Mouse (Mus musculus): ENCODE measurements around the gene Camkmt.

Gene Camkmt

DNA sequence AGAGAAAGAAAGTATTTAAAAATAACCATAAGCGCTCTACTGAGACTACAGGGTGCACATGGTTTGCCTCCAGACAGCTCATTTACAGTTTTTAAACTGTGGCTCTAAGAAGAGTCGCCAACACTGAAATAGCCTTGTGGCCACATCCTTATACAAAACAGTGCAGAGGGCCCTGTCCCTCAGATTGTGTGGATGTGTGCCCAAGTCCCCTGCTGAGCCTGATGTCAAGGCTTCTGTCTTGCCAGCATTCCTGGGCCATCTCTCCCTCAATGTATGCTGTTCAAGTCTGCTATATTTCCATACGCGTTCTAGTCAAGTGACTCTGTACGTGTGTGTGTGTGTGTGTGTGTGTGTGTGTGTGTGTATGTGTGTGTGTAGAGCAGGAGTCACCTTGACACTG is 201.2 kb downstream of the Camkmt start:
- no peak for DNase-seq (ENCODE audit: low read depth, low spot score)

DNA sequence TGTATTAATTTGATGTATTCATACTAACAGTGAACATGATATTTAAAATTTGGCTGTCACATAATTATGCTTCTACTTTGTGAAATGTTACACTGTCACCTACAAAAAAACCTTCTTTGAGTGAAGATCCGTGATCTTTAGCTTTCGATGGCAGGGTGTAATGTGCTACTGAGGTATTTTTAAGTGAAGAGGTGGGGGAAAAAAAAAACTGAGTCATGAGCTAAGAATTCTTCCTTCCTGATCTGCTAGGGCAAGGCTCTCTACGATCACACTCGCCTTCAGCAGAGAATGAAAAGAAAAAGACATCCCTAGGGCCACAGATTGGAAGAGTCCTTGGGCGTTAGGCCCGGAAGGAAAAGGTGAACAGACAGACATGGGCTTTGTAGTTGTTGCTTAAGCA is 201.9 kb downstream of the Camkmt start:
- no peak for DNase-seq (ENCODE audit: low read depth, low spot score)

DNA sequence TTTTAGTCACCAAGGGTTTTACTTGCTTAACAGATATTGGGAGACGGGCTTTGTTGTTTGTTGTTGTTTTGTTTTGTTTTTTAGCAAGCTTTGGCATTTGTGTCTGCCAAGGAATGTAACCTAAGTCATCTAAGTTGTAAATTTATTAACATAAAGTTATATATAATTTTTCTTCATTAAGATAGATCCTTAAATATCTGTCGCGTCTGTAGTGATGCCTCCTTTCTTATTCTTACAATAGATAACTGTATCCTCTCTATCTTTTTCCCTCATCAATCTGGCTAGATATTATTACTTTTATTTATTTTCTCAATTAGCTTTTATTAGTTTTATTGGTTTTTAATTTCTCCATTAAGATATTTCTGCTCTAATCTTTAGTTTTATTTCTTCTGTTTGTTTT is 213.3 kb downstream of the Camkmt start:
- no peak for DNase-seq (ENCODE audit: low read depth, low spot score)

DNA sequence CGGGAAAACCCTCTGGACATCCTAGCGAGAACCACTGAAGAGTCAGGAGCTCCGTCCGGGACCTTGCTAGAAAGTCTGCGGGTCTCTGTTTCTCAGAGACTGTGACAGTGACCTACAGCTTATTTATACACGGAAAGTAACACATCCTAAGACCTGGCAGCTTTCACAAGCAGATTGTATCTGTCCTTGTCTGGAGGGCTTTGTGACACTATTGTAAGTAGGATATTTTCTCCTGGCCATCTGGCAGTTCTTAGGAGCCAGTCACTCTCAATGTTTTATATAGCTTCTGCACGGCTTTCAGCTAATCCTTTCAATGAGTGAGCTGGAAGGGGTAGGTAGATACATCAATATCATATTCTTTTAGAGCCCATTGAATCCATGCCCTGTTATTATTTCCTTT is 218.2 kb downstream of the Camkmt start:
- DNase-seq (ENCODE audit: low read depth, low spot score), result no peak

DNA sequence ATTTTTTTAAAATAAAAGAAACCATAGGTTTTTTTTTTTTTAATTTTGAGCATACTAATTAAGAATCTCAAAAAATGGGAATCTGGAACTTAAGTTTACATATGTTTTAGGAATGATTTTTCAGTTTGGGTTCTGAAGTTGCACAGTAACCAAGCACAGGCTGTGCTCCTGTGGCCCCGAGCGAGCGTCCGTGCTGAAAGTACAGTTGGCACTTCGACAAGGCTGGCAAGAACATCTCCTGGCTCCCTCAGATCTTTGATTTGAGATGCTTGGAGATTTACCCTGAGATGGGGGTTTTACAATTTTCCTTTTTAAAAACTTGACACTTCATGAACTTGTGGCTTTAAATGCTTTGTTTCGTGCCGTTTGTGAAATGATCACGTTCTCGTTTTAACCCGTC is 218.7 kb downstream of the Camkmt start:
- DNase-seq (ENCODE audit: low read depth, low spot score), result no peak

DNA sequence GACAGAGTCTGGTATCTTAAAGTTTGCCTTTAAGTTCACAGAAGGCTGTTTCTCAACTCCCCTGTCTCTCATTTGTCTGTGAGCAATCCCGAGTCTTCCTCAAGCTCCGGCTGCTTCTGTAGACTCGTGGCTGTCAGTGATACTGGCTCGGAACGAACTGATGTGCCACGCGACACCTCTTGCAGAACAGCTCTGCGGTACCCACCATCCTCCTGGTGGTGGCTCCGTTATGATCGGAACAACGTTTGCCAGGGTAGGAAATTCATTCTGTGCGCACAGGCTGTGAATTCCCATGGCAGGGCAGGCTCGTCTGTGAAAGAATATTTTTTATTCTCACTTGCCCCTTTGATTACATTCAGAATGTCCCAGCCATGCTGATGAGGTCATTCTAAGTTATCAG is 221.0 kb downstream of the Camkmt start:
- no peak for DNase-seq (ENCODE audit: low read depth, low spot score)

DNA sequence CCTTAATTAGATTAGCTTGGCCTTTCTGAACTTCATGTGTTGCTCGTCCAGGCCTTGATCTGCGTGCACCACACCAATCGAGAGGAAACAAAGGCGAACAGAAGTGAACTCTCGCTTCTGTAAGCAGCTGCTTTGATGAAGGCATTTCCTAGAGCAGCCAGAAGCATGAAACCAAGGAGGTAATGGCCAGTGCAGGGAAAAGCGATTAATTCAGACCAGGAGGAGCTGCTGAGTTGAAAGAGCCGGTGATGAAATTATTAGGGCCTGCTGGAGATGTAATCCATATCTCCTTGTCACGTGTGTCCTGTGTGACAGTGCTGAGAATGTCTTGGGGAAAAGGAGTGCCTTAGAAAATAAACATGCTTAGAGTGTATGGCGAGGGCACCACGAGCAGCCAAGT is 228.0 kb downstream of the Camkmt start:
- no peak for DNase-seq (ENCODE audit: low read depth, low spot score)

DNA sequence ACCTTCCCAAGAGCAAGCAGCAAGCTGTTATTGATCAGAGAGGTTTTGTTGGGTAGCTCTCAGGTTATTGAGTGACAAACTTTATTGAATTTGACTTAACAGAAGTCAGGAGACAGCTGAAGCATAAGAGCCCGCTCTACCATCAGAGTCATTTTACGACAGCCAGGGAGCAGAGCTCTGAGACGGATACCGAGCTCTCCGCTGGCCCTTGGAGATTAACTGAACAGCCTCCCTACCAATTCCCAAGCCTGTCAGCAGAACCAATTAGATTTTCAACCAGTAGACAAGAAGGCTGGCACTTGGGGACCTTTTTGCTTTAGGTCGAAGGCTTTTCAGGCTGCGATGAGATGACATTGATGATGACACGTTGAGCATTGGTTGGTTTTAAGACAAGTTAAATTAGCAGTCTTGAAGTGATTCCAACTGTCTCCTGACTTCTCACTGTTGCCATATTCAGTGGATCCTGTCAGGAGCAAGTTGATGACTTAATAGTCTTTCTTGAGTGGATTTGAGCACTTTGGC is 229.5 kb downstream of the Camkmt start:
- DNase-seq (ENCODE audit: low read depth, low spot score), result no peak

DNA sequence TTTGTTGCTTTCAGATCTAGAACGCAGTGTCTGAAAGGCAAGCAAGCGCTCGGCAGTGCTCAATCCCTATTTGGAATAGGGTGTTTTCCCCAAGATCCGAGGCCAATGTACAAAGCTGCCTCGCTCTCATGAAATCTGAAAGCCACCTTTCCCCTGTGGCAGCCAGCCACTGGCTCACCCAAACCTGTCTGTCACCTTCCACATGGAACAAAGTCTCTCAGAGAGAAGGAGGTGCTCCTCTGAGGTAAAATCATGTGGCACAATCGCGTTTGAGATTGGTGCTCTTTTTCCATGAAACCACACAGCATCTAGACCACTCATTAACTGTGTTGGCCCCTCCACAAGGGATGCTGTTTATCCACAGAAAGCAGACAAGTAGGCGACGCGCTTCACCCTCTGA is 238.5 kb downstream of the Camkmt start:
- no peak for DNase-seq (ENCODE audit: low read depth, low spot score)

DNA sequence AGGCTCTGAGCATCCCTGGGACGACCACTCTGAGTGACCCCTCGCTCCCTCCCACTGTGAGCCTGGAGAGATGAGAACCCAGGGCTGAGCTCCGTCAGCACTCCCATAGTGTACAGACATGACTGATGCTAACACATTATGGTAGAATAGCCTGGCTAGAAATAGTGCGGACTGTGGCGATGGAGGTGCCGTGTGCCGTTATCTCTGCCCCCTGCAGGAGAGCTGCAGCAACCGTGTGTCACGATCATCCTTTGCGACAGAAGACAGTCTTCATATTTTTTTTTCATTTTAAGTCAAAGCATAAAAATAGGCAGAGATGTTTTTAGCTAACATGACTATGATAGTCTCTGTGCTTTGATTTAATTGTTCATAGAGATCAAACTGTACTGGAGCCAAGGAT is 245.1 kb downstream of the Camkmt start:
- no peak for DNase-seq (ENCODE audit: low read depth, low spot score)

DNA sequence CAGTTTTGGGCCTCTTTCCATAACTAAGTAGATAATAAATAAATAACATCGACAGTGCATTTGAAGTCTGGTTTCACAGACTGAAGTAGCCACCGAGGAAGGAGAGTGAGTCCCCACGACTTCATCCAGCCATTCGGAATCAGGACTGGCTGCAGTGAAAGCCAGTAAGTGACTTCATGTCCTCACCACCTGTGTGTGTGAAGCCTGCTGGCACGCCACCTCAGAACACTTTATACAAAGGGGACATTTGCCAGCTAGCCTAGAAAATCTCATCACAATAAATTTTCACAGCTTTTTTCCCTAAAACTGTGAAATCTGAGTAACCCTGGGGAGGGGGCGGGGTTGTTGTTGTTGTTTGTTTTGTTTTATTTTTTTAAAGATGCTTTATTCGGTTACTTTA is 247.3 kb downstream of the Camkmt start:
- DNase-seq (ENCODE audit: low read depth, low spot score), result no peak

DNA sequence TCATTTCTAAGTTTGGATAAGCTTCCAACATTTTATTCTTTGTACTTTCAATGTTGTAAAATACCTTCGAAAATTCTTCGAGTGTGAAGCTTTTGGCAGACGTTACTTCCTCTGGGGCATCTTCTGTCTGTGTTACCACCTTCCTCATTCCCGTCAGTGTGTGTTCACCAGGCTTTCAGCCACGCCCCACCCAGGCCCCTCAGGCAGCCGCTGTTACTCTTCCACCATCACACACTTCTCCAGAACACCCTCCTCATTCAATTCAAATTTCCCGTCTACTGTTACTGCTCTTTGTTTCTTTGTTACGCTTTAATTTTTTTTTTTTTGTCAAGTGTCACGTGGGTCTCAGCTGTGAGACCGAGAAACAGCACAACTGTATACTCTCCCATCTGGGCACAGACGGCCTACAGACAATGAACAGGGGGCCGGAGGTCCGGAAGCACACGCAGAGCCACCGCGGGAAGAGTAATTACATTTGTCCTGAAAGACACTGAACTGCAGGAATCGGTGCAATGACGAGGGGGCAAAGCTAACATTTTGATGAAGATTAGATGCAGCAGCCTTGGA is 250.9 kb downstream of the Camkmt start:
- DNase-seq (ENCODE audit: low read depth, low spot score), result peak; percentile 32

DNA sequence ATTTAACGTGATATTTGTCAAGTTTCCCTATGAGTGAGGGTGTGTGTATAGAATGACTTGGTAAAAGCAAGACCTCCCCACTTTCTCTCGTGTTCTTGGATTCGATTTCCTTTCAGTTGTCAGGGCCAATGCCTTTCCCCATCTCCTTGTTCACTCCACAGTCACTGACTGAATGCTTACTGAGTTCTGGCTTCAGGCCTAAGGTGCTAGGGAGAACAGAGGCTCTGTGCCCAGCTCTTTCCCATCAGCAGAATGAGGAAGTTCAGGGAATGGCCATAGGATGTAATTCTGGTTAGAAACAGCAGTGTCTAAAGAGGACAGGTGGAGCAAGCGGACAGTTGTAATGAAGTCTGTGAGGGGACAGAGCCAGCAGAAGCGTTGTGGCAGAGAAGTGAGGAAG is 252.1 kb downstream of the Camkmt start:
- no peak for DNase-seq (ENCODE audit: low read depth, low spot score)

DNA sequence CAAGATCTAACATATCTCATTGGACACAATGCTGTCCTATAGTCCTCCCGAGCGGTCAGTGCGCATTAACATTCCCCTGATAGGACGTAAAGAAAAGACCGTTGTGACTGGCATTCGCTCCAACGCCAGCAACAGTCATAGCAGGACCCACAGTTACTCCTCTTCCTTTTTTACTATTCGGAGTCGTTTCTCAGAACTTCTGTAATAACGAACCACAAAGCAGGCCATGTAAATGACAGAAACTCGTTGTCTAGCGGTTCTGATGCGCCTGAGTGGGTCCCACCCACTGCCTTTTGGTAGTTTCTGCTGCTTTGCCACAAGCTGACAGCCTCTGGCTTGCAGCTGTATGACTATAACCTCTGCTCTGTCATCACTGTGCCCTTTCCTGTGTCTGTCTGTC is 253.1 kb downstream of the Camkmt start:
- no peak for DNase-seq (ENCODE audit: low read depth, low spot score)

DNA sequence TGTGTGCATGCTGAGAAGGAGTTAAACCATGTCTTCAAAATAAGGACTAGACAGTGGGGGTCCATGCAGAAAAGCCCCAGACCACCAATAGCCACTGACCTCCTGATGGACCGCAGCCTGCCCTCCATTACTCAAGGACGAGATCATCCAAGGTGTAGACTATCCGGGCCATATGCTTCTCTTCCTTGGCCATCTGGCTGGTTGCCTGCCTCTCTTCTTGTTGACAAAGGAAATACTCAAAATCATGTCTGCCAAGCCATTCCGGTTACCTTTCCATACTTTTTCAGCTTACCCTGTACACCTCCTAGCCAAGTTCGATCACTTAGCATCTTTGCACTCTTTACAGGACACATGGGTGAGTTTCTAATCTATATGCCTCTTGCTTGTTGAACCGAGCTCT is 256.3 kb downstream of the Camkmt start:
- no peak for DNase-seq (ENCODE audit: low read depth, low spot score)

DNA sequence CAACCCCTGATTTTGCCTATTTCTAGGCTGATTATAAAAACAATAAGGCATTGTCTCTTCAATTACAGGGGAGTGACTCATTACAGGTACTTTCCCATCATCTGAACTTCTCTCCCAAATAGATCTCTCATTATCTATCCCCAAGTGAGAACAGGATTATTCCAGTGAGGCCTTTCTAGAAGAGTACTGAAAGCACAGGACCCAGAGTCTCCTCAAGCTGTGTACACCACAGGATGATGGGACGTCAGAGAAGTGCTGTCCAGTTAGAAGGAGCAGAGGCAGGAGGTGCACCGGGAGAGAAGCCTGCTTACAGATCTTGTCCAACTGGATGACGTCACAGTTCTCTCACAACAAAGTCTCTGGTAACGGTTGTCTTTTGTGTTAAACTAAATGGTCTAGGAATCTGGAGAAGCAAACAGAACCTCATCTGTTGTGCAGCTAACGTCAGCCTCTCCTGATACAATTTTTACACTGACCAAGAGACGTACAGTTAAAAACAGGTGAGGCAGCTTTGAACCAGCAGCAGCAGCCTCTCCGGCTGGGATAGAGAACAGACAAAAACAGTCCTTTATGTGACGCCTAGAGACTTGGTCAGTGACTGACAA is 259.1 kb downstream of the Camkmt start:
- DNase-seq (ENCODE audit: low read depth, low spot score), result no peak

DNA sequence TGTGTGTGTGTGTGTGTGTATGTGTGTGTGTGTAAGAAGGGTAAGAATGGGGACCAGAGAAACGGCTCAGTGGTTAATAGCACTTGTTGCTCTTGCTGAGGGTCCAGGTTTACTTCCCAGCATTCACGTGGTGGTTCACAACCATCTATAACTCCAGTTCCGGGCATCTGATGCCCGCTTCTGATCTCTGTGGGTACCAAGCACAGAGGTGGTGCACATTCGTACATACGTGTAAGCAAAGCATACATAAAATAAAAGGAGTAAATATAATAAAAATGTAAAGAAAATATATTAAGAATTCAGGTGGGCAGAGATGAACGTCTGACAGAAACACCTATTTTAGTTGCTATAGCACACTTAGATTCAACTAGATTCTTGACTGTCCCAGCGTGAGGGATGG is 260.9 kb downstream of the Camkmt start:
- no peak for DNase-seq (ENCODE audit: low read depth, low spot score)

DNA sequence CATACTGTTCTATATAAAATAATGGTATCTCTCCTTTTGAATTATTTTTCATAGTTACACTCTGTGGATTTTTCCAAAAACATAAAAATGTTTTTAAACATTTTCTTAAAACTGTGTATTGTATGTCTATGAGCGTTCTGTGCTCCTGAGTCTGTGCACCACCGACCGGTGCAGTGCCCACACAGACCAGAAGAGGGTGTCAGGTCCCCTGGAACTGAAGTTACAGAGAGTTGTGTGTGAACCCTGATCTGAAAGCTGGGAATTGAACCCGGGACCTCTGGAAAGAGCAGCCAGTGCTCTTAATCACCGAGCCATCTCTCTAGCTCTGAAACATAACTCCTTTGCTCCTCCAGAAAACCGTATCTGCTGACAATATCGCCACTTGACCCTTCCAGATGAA is 262.4 kb downstream of the Camkmt start:
- peak; percentile 36 for DNase-seq (ENCODE audit: low read depth, low spot score)

DNA sequence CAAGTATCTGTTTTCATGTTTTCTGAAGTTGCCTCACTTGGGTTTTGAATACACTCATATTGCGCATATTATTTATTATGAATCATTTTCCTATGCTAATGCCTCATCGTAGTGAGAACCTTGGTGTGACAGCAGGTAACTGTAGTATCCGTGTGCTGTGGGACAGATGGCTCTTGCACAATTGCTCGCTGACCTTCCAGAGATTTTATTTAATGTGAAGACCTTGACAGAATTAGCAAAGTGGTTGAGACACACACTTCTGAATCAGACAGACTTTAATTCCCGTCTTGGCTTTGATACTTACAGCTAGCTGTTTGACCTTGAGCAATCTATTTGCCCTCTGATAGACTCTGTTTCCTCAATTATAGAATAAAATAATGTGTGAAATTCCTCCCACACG is 262.8 kb downstream of the Camkmt start:
- no peak for DNase-seq (ENCODE audit: low read depth, low spot score)

DNA sequence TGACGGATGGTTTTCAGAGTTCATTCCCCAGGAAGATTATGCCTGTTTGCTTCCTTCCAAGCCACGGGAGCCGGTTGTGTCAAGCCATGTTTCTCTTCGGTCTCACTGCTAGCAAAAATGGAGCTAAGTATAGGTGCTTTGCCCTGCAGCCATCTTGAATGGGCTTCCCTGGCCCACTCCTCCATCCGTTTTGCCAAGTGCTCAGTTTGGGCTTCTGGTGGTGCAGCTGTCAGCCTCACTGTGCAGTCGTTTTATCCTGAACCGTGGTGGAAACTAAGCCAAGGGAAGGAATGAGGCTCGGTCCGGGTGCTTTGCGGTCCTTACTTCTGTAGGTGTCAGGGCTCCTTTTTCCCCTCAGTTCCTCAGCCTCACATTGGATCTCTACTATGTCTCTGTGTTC is 263.3 kb downstream of the Camkmt start:
- no peak for DNase-seq (ENCODE audit: low read depth, low spot score)

DNA sequence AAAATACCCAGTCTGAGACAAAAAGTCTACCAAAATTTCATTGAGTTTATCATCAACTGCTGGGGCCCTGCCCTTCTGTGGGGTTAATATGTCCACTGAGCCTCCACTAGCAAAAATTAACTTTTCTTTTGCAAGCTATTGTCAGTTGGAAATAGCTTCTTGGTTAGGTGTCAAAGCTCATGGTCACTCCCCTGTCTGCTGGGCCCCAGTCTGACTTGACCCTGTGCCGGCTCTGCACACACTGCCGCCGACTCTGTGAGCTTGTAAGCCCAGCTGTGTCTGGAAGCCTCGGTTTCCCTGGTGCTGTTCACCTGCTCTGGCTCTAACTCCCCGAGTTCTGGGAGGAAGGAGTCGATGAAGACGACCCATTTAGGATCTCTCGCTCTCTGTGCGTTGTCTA is 265.0 kb downstream of the Camkmt start:
- DNase-seq (ENCODE audit: low read depth, low spot score), result no peak

DNA sequence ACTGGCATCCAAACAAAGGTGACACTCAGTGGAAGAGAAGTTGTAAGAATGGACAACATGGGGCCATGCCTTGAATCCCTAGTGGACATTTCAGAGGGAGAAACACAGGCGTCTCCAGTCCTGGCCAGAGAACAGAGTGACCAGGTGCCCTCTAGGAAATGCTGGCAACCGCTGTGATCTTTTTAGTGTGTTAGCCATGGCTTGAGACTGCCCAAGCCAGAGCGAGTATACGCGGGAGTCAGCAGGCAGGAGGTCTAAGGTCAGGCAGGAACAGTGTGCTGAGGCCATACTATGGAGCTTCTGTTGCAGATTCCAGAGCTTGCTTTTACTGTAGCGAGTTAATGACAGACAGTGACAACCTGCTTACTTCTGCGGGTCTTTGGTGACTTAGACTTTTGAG is 270.7 kb downstream of the Camkmt start:
- no peak for DNase-seq (ENCODE audit: low read depth, low spot score)

DNA sequence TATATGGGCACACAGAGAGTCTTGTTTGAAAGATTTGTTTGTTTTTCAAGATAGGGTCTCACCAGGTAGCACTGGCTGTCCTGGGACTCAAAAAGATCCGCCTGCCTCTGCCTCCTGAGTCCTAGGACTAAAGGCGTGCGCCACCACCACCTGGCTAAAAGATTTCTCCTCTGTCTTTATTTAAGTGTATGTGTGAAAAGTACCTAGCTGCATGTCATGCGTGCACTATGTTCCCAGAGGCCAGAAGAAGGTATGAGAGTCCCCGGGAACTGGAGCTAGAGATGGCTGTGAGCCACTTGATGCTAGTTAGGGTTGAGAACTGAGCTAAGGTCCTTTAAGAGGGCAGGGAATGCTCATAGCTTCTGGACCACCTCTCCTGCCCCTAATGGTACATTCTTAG is 277.0 kb downstream of the Camkmt start:
- DNase-seq (ENCODE audit: low read depth, low spot score), result no peak

DNA sequence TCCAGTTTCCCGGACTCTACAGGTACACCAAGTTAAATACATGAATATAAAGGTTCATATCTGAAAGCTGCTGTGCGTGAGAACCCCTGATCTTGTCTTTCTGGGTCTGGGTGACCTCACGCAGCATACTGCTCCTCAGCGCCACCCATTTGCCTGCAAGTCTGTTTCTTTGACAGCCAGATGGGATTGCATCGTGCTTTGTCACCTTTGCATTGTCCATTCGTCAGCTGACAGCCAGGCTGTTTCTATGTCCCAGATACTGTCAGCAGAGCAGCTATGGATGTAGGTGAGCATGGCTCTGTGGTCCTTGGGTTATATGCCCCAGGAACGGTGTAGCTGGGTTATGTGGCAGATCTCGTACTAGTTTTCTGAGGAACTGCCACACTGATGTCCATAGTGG is 278.4 kb downstream of the Camkmt start:
- DNase-seq (ENCODE audit: low read depth, low spot score), result no peak
